Mouse (Mus musculus): ENCODE measurements at regions not wholly inside any gene's neighbourhood (a gene's known extent, or its start where the extent isn't known, plus 50 kb on each side); places are given as distances from the start of the nearest gene placed in this dataset.

DNA sequence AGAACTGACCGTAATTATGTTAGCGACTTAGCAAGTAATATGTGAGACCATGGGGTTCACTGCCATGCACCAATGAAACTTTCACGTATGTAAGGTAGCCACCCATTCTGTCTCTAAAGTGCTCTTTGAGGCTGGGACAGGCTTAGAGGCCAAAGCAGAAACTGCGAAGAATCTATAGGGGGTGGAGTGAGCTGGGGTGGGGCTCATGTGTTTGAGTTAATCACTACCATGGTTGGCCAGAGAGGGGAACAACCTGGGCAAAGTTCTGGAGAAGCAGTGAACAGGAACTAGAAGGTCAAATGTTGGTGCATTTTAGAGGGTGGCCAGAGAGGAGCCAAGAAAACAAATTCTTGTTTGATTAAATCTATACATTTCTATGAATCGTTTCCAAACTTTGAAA, 136.4 kb downstream of the Tmem17 start:
- TF ChIP-seq CTCF (IDR thresholded peaks at IDR 0.05; ENCODE audit: insufficient read depth, low read depth, low read length) (no peak), POLR2A (IDR thresholded peaks at IDR 0.05; ENCODE audit: insufficient read depth, low read depth, low read length) (no peak)
